Mouse (Mus musculus) liver, postnatal 0 days (tissue): ENCODE data around the gene Tmf1.

Experiments
- CTCF ChIP-seq: sonication (generic); IDR thresholded peaks from 2 replicates; pipeline ENCODE4 v1.5.1; 2016; ENCODE audit warnings: antibody characterized with exemption, low read depth
- EP300 ChIP-seq: IDR thresholded peaks from 2 replicates; pipeline ENCODE4 v1.6.1; 2016; ENCODE audit warnings: antibody characterized with exemption, low read depth, mild to moderate bottlenecking

DNA sequence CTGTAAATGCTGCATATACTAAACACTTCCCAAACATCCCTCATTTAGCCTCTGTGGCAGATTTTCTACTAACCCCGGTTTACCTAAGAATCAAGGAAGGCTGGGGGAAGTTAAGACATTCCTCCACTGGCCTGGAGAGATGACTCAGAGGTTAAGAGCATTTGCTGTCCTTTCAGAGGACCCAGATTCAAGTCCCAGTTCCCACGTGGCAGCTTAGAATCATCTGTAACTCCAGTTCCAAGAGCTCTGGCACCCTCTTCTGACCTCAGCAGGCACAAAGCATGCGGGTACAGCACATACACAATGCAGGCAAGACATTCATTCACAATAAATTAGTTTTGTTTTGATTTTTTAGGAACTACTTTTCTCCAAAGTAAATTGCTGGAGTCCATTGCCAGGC is 30.3 kb upstream of the Tmf1 start:
- TF ChIP-seq CTCF, result no peak
- no peak for TF ChIP-seq EP300
